Mouse (Mus musculus) hindbrain, postnatal 0 days (tissue): ENCODE data around the gene Gm12216. TPM values are rescaled to one million over a fixed set of nuclear protein-coding genes. Genes with fewer than 3 reads are reported as not detected.
"Not testable (repeated sequence)": the region's sequence is repeated elsewhere in the genome, so short reads cannot be mapped to it uniquely, and the experiment has no call there.

Source experiments
- ATAC-seq: fragments of 200-750 bp; cut with Nextera tagmentation; 2 replicates; pipeline ENCODE4 v1.8.0; 2017; ENCODE audit warnings: mild to moderate bottlenecking, moderate TSS enrichment, moderate library complexity
- DNase-seq: peaks from one replicate; pipeline ENCODE4 v3.0.0-alpha.2; 2015; ENCODE audit warnings: low spot score
- H3K27ac ChIP-seq: fragments of 300-500 bp; sonication (generic); 2 replicates; pipeline ENCODE4 v1.5.1; 2014; ENCODE audit warnings: mild to moderate bottlenecking
- H3K27me3 ChIP-seq: fragments of 300-500 bp; sonication (generic); 2 replicates; pipeline ENCODE4 v1.6.1; 2014; ENCODE audit warnings: low read length, mixed read lengths; ENCODE audit not compliant: insufficient read depth
- H3K36me3 ChIP-seq: fragments of 300-500 bp; sonication (generic); 2 replicates; pipeline ENCODE4 v1.6.1; 2014; ENCODE audit warnings: low read length, mixed read lengths; ENCODE audit not compliant: insufficient read depth
- H3K4me1 ChIP-seq: fragments of 300-500 bp; sonication (generic); 2 replicates; pipeline ENCODE4 v1.6.1; 2014; ENCODE audit warnings: antibody characterized with exemption, low read length, mixed read lengths; ENCODE audit not compliant: insufficient read depth
- H3K4me2 ChIP-seq: fragments of 300-500 bp; sonication (generic); 2 replicates; pipeline ENCODE4 v1.6.1; 2014; ENCODE audit warnings: low read depth, mild to moderate bottlenecking, low read length, moderate library complexity, mixed read lengths
- H3K4me3 ChIP-seq: fragments of 300-500 bp; sonication (generic); 2 replicates; pipeline ENCODE4 v1.5.1; 2014; ENCODE audit warnings: low read length
- H3K9ac ChIP-seq: fragments of 300-500 bp; sonication (generic); replicated peaks from 2 replicates; pipeline ENCODE4 v1.6.1; 2014; ENCODE audit warnings: mild to moderate bottlenecking, low read length, moderate library complexity, mixed read lengths
- H3K9me3 ChIP-seq: fragments of 300-500 bp; sonication (generic); 2 replicates; pipeline ENCODE4 v1.6.1; 2016; ENCODE audit warnings: low read length, mixed read lengths
- CTCF ChIP-seq: IDR thresholded peaks from 2 replicates; pipeline ENCODE4 v1.5.1; 2016; ENCODE audit warnings: antibody characterized with exemption, control low read depth, low read depth
- WGBS: fragments of 180-500 bp; shearing (Covaris S2); extraction: QIAGEN DNeasy Blood & Tissue Kit; methylation state at CpG from one replicate; pipeline ENCODE4 v1.1.7; 2014; 5-methylcytosine and 5-hydroxymethylcytosine counted together
- polyA plus RNA-seq: library from polyadenylated mRNA; unstranded; fragments of >200 nt; fragmentation: Nextera tagmentation; extraction: Ambion mirVana; gene quantifications from 2 replicates; pipeline ENCODE4 v1.2.1, GENCODE M21; 2015
- total RNA-seq: library from RNA; depleted of rRNA; stranded (reverse); fragments of >200 nt; gene quantifications from 2 replicates; pipeline ENCODE4 v1.2.3, GENCODE M21; 2014

Gene Gm12216
- total and polyA plus RNA-seq, 2 experiments from 2014 or later: 1.2 TPM; not detected in 1

GRCm38 (mm10) chr11:53890225-53890624, 31.2 kb upstream of the Gm12216 start:
- H3K27ac ChIP-seq: no peak overlapping the region
- H3K4me3 ChIP-seq: no peak overlapping the region; the same call in 1 of the 2 replicates
- peaks cover 14% of the 10 kb centered on the region; the same call in 1 of the 2 replicates for H3K4me1 ChIP-seq
- H3K9me3 ChIP-seq: no peaks in the 10 kb centered on the region
- no peak for ATAC-seq
- WGBS: 85% methylated on average over 2 of the region's 2 CpGs
- H3K36me3 ChIP-seq: no peaks in the 10 kb centered on the region
- no peak for DNase-seq
- H3K9ac ChIP-seq: no peak overlapping the region
- H3K4me2 ChIP-seq: peak overlapping the region; percentile 68
- H3K27me3 ChIP-seq: no peaks in the 10 kb centered on the region
- no peak for TF ChIP-seq CTCF

DNA sequence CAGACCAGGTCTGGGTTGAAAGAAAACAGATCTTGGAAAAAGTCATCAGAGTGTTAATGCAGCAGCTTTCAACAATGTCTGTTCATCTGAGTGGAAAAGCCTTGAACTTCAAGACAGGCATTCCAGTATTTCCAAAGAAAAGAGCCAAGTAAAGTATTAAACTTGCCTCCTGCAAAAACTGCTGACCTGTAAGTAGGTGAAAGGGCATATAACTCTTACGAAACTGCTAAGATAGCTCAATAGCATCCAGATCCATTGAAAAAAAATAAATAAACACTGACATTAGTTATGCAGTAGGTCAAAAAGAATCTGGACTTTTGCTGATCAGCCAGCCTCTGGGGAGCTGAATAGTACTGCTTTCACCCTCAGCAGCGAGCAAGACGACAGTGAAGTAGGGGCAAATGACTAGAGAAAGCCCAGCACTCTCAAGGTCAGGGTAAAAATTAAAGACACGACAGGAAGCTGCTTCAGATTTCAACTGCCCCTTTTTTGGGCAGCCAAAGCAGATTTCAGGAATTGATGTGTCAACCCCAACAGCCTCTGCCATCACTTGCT, 30.1 kb upstream of the Gm12216 start:
- DNase-seq: no peak
- peaks cover 14% of the 10 kb centered on the region; the same call in 1 of the 2 replicates for H3K4me1 ChIP-seq
- H3K27ac ChIP-seq: no peak overlapping the region
- 61% methylated on average over 4 of the region's 4 CpGs for WGBS
- TF ChIP-seq CTCF: no peak
- no peak overlapping the region for H3K4me3 ChIP-seq
- H3K4me2 ChIP-seq: 0 out of 2 replicates have a peak overlapping the region, but pooled peaks have one; percentile 13
- ATAC-seq: no peak
- no peaks in the 10 kb centered on the region for H3K27me3 ChIP-seq
- no peaks in the 10 kb centered on the region for H3K36me3 ChIP-seq
- H3K9ac ChIP-seq: no peak overlapping the region
- H3K9me3 ChIP-seq: no peaks in the 10 kb centered on the region

GRCm38 (mm10) chr11:53888242-53888641, 29.2 kb upstream of the Gm12216 start:
- no peak for ATAC-seq
- Histone ChIP-seq H3K4me1 (peaks cover 14% of the 10 kb centered on the region; the same call in 1 of the 2 replicates), H3K9me3 (no peaks in the 10 kb centered on the region), H3K4me2 (no peak overlapping the region), H3K27me3 (no peaks in the 10 kb centered on the region), H3K9ac (no peak overlapping the region), H3K36me3 (no peaks in the 10 kb centered on the region), H3K27ac (no peak overlapping the region), H3K4me3 (no peak overlapping the region)
- no peak for TF ChIP-seq CTCF
- DNase-seq: no peak
- WGBS: 88% methylated on average over 4 of the region's 4 CpGs

- no peak overlapping the region for H3K4me2 ChIP-seq
- H3K9me3 ChIP-seq: no peaks in the 10 kb centered on the region
- no peak overlapping the region for H3K27ac ChIP-seq
- no peak overlapping the region for H3K9ac ChIP-seq
- WGBS: 86% methylated on average over 2 of the region's 2 CpGs
- no peak for DNase-seq
- no peak for TF ChIP-seq CTCF
- no peaks in the 10 kb centered on the region for H3K27me3 ChIP-seq
- no peaks in the 10 kb centered on the region for H3K36me3 ChIP-seq
- no peaks in the 10 kb centered on the region for H3K4me1 ChIP-seq
- ATAC-seq: no peak
- no peak overlapping the region for H3K4me3 ChIP-seq
Observed at GRCm38 (mm10) chr11:53883287-53883686, 24.2 kb upstream of the Gm12216 start.

- not testable (repeated sequence) for H3K9me3 ChIP-seq, H3K36me3 ChIP-seq, H3K27ac ChIP-seq, H3K4me2 ChIP-seq, H3K4me1 ChIP-seq, H3K27me3 ChIP-seq, H3K9ac ChIP-seq, DNase-seq, ATAC-seq, H3K4me3 ChIP-seq
- 87% methylated on average over 5 of the region's 5 CpGs for WGBS
Observed at GRCm38 (mm10) chr11:53878096-53878495, 19.0 kb upstream of the Gm12216 start.

DNA sequence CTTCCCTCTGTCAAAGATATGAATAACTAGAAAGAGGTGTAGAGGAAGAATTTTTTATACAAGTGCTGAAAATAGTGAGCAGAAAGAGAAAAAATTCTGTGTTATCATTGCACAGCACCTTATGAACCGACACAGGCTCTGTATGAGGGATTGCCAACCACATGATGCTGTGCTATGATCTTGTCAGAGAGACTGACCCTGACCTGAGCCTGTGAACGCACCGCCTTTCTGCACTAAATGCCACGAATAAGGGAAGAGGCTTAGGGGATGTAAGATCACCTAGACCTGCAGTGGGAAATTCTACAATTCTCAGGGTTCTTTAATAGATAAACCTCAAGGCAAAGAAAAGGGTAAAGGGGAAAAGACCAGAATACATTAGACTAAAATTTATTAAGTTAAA, 17.4 kb upstream of the Gm12216 start:
- Histone ChIP-seq H3K9ac (no peak overlapping the region), H3K36me3 (peaks cover 5% of the 10 kb centered on the region; the same call in 1 of the 2 replicates), H3K4me1 (no peaks in the 10 kb centered on the region), H3K4me3 (no peak overlapping the region), H3K4me2 (no peak overlapping the region), H3K27me3 (no peaks in the 10 kb centered on the region), H3K9me3 (no peaks in the 10 kb centered on the region), H3K27ac (no peak overlapping the region)
- ATAC-seq (no peak), DNase-seq (no peak)
- no peak for TF ChIP-seq CTCF
- WGBS: 86% methylated on average over 4 of the region's 4 CpGs

DNA sequence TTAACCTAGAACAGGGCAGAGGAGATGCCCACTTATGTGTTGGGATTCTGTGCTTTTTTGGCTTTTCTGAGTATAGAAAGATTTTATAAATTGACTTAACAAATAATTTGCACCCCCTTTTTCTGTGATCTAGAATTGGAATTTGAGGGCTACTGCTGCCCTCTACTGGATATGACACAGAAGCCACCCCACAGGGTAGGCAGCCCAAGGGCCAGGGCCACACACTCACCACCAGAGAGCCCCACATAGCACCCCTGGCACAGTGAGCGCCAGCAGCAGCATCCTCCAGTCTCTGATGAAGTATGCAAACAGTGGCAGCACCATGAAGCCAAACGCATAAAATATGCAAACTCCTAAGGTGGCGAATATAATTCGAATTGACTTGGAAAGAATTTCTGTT, 15.7 kb upstream of the Gm12216 start:
- Histone ChIP-seq H3K4me1 (no peaks in the 10 kb centered on the region), H3K27me3 (no peaks in the 10 kb centered on the region), H3K36me3 (peaks cover 5% of the 10 kb centered on the region; the same call in 1 of the 2 replicates), H3K27ac (no peak overlapping the region), H3K9ac (no peak overlapping the region), H3K9me3 (no peaks in the 10 kb centered on the region), H3K4me3 (no peak overlapping the region), H3K4me2 (no peak overlapping the region)
- no peak for ATAC-seq
- DNase-seq: no peak
- peak; percentile 28; the same call in 1 of the 2 replicates for TF ChIP-seq CTCF
- 68% methylated on average over 4 of the region's 4 CpGs for WGBS

GRCm38 (mm10) chr11:53873909-53874704, 15.1 kb upstream of the Gm12216 start:
- H3K4me2 ChIP-seq, H3K4me3 ChIP-seq, H3K27me3 ChIP-seq, H3K9me3 ChIP-seq, H3K27ac ChIP-seq, ATAC-seq, DNase-seq, H3K4me1 ChIP-seq, H3K9ac ChIP-seq, H3K36me3 ChIP-seq: not testable (repeated sequence)
- 65% methylated on average over 5 of the region's 5 CpGs for WGBS
